Mouse (Mus musculus): Measurements from ENCODE around the gene Rai1. TPM values are rescaled to one million over a fixed set of nuclear protein-coding genes. Genes with fewer than 3 reads are reported as not detected.

Gene Rai1
- total and polyA plus RNA-seq, 2 experiments from 2014 or later, result 21.2 to 60.7 TPM

GRCm38 (mm10) chr11:60189501-60190040, 84.8 kb downstream of the Rai1 start:
- no peak overlapping the region for H3K27ac ChIP-seq (ENCODE audit: low read depth, low read length)
- TF ChIP-seq CTCF (IDR thresholded peaks at IDR 0.05; ENCODE audit: low read depth), result no peak
- 73% methylated on average over 21 of the region's 21 CpGs for WGBS
- no peaks in the 10 kb centered on the region for H3K27me3 ChIP-seq (ENCODE audit: insufficient read depth, low read length)
- no peak overlapping the region for H3K4me3 ChIP-seq (ENCODE audit: low read depth, low read length)
- H3K4me1 ChIP-seq (ENCODE audit: insufficient read depth), result peaks cover 12% of the 10 kb centered on the region
- H3K9ac ChIP-seq, result no peak overlapping the region
- ATAC-seq (no peak), DNase-seq (no peak)
- no peak overlapping the region for H3K4me2 ChIP-seq (ENCODE audit: low read depth)
- no peaks in the 10 kb centered on the region for H3K9me3 ChIP-seq (ENCODE audit: low read length)
- H3K36me3 ChIP-seq (ENCODE audit: insufficient read depth), result peaks cover 81% of the 10 kb centered on the region

DNA sequence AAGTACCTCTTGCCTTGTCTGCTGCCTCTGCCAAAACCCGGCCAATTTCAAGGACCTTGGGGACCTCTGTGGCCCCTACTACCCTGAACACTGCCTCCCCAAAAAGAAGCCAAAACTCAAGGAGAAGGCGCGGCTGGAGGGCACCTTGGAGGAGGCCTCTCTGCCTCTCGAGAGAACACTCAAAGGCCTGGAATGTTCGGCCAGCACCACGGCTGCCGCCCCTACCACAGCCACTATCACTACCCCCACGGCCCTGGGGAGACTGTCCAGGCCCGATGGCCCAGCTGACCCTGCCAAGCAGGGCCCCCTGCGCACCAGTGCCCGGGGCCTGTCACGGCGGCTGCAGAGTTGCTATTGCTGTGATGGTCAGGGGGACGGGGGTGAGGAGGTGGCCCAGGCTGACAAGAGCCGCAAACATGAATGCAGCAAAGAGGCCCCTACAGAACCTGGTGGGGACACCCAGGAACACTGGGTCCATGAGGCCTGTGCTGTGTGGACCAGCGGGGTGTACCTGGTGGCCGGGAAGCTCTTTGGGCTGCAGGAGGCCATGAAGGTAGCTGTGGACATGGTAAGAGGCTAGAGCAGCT, 85.3 kb downstream of the Rai1 start:
- ATAC-seq (no peak), DNase-seq (no peak)
- Histone ChIP-seq H3K9ac (no peak overlapping the region), H3K36me3 (ENCODE audit: insufficient read depth) (peaks cover 87% of the 10 kb centered on the region), H3K4me2 (ENCODE audit: low read depth) (no peak overlapping the region), H3K27me3 (ENCODE audit: insufficient read depth, low read length) (no peaks in the 10 kb centered on the region), H3K9me3 (ENCODE audit: low read length) (no peaks in the 10 kb centered on the region), H3K27ac (ENCODE audit: low read depth, low read length) (no peak overlapping the region), H3K4me1 (ENCODE audit: insufficient read depth) (peaks cover 6% of the 10 kb centered on the region; the same call in 1 of the 2 replicates), H3K4me3 (ENCODE audit: low read depth, low read length) (no peak overlapping the region)
- 93% methylated on average over 17 of the region's 17 CpGs for WGBS
- no peak for TF ChIP-seq CTCF (IDR thresholded peaks at IDR 0.05; ENCODE audit: low read depth)

- Histone ChIP-seq H3K4me3 (ENCODE audit: low read depth, low read length) (no peak overlapping the region), H3K27me3 (ENCODE audit: insufficient read depth, low read length) (no peaks in the 10 kb centered on the region), H3K9me3 (ENCODE audit: low read length) (no peaks in the 10 kb centered on the region), H3K9ac (no peak overlapping the region), H3K27ac (ENCODE audit: low read depth, low read length) (0 out of 2 replicates have a peak overlapping the region, but pooled peaks have one; percentile 29), H3K4me2 (ENCODE audit: low read depth) (no peak overlapping the region), H3K36me3 (ENCODE audit: insufficient read depth) (peaks cover 69% of the 10 kb centered on the region), H3K4me1 (ENCODE audit: insufficient read depth) (no peaks in the 10 kb centered on the region)
- no peak for TF ChIP-seq CTCF (IDR thresholded peaks at IDR 0.05; ENCODE audit: low read depth)
- ATAC-seq (no peak), DNase-seq (no peak)
- WGBS, result 78% methylated on average over 6 of the region's 6 CpGs
Measured at GRCm38 (mm10) chr11:60192534-60192933, 87.7 kb downstream of the Rai1 start.

GRCm38 (mm10) chr11:60193556-60193955, 88.7 kb downstream of the Rai1 start:
- WGBS, result 44% methylated on average over 4 of the region's 4 CpGs
- H3K36me3 ChIP-seq (ENCODE audit: insufficient read depth), result peaks cover 69% of the 10 kb centered on the region
- DNase-seq, result no peak
- H3K4me2 ChIP-seq (ENCODE audit: low read depth), result no peak overlapping the region
- H3K9ac ChIP-seq, result no peak overlapping the region
- no peaks in the 10 kb centered on the region for H3K4me1 ChIP-seq (ENCODE audit: insufficient read depth)
- TF ChIP-seq CTCF (IDR thresholded peaks at IDR 0.05; ENCODE audit: low read depth), result no peak
- peak; percentile 28; the same call in 1 of the 2 replicates for ATAC-seq
- H3K27me3 ChIP-seq (ENCODE audit: insufficient read depth, low read length), result no peaks in the 10 kb centered on the region
- no peaks in the 10 kb centered on the region for H3K9me3 ChIP-seq (ENCODE audit: low read length)
- no peak overlapping the region for H3K4me3 ChIP-seq (ENCODE audit: low read depth, low read length)
- peak overlapping the region; percentile 29; the same call in 1 of the 2 replicates for H3K27ac ChIP-seq (ENCODE audit: low read depth, low read length)

- H3K27me3 ChIP-seq (ENCODE audit: insufficient read depth, low read length), result no peaks in the 10 kb centered on the region
- no peaks in the 10 kb centered on the region for H3K4me1 ChIP-seq (ENCODE audit: insufficient read depth)
- no peak overlapping the region for H3K27ac ChIP-seq (ENCODE audit: low read depth, low read length)
- no peak overlapping the region for H3K4me2 ChIP-seq (ENCODE audit: low read depth)
- ATAC-seq (no peak), DNase-seq (no peak)
- H3K36me3 ChIP-seq (ENCODE audit: insufficient read depth), result peaks cover 64% of the 10 kb centered on the region
- no peaks in the 10 kb centered on the region for H3K9me3 ChIP-seq (ENCODE audit: low read length)
- TF ChIP-seq CTCF (IDR thresholded peaks at IDR 0.05; ENCODE audit: low read depth), result peak; percentile 66
- no peak overlapping the region for H3K4me3 ChIP-seq (ENCODE audit: low read depth, low read length)
- no peak overlapping the region for H3K9ac ChIP-seq
Measured at GRCm38 (mm10) chr11:60195108-60195507, 90.3 kb downstream of the Rai1 start.

GRCm38 (mm10) chr11:60196344-60196743, 91.5 kb downstream of the Rai1 start:
- no peak for ATAC-seq
- WGBS, result 83% methylated on average over 5 of the region's 5 CpGs
- no peak overlapping the region for H3K9ac ChIP-seq

GRCm38 (mm10) chr11:60197998-60198619, 93.3 kb downstream of the Rai1 start:
- Histone ChIP-seq H3K9me3 (ENCODE audit: low read length) (no peaks in the 10 kb centered on the region), H3K36me3 (ENCODE audit: insufficient read depth) (peaks cover 70% of the 10 kb centered on the region), H3K4me2 (ENCODE audit: low read depth) (no peak overlapping the region), H3K9ac (no peak overlapping the region), H3K27me3 (ENCODE audit: insufficient read depth, low read length) (no peaks in the 10 kb centered on the region), H3K4me3 (ENCODE audit: low read depth, low read length) (no peak overlapping the region), H3K27ac (ENCODE audit: low read depth, low read length) (no peak overlapping the region), H3K4me1 (ENCODE audit: insufficient read depth) (no peaks in the 10 kb centered on the region)
- TF ChIP-seq CTCF (IDR thresholded peaks at IDR 0.05; ENCODE audit: low read depth), result no peak
- ATAC-seq, result no peak
- no peak for DNase-seq
- WGBS, result 58% methylated on average over 24 of the region's 24 CpGs

More at GRCm38 (mm10) chr11:60196344-60196743, 91.5 kb downstream of the Rai1 start:
- no peak for TF ChIP-seq CTCF (IDR thresholded peaks at IDR 0.05; ENCODE audit: low read depth)
- no peaks in the 10 kb centered on the region for H3K4me1 ChIP-seq (ENCODE audit: insufficient read depth)
- DNase-seq, result no peak
- no peak overlapping the region for H3K27ac ChIP-seq (ENCODE audit: low read depth, low read length)
- H3K9me3 ChIP-seq (ENCODE audit: low read length), result no peaks in the 10 kb centered on the region
- peaks cover 66% of the 10 kb centered on the region for H3K36me3 ChIP-seq (ENCODE audit: insufficient read depth)
- H3K4me3 ChIP-seq (ENCODE audit: low read depth, low read length), result no peak overlapping the region
- no peaks in the 10 kb centered on the region for H3K27me3 ChIP-seq (ENCODE audit: insufficient read depth, low read length)
- H3K4me2 ChIP-seq (ENCODE audit: low read depth), result no peak overlapping the region
